Mouse (Mus musculus): ENCODE results near the gene N4bp2.

GRCm38 (mm10) chr5:65794202-65794601 lies 30.9 kb downstream of the N4bp2 start:
- TF ChIP-seq USF1 (IDR thresholded peaks at IDR 0.05; ENCODE audit: low read depth, low read length), result no peak
- TF ChIP-seq CTCF (IDR thresholded peaks at IDR 0.05 in 2 of 3, conservative IDR thresholded peaks at IDR 0.05 in 1 of 3; ENCODE audit: control insufficient read depth in 1 of 3, insufficient read depth in 1 of 3, low read depth in 2 of 3, low read length in 3 of 3, poor library complexity in 1 of 3, severe bottlenecking in 1 of 3), result no peak
- TF ChIP-seq POLR2A (IDR thresholded peaks at IDR 0.05; ENCODE audit: control insufficient read depth in 1 of 2, insufficient read depth in 1 of 2, low read depth in 1 of 2, low read length in 2 of 2, poor library complexity in 1 of 2), result no peak
- TF ChIP-seq TCF12 (IDR thresholded peaks at IDR 0.05; ENCODE audit: low read depth, low read length), result peak; percentile 72
- TF ChIP-seq NRF1 (IDR thresholded peaks at IDR 0.05; ENCODE audit: insufficient read depth, low read depth, low read length, poor library complexity, severe bottlenecking), result no peak
- TF ChIP-seq UBTF (IDR thresholded peaks at IDR 0.05; ENCODE audit: borderline replicate concordance, insufficient read depth, low read depth, low read length), result no peak
- peak; percentile 86 for TF ChIP-seq MAZ (IDR thresholded peaks at IDR 0.05; ENCODE audit: low read depth, low read length)

All from MEL (cell line).